Mouse (Mus musculus): ENCODE data around the gene Rhof. TPM values are rescaled to one million over a fixed set of nuclear protein-coding genes. Genes with fewer than 3 reads are reported as not detected.

Rhof gene
- total RNA-seq, 1 experiment: 2.5 TPM

DNA sequence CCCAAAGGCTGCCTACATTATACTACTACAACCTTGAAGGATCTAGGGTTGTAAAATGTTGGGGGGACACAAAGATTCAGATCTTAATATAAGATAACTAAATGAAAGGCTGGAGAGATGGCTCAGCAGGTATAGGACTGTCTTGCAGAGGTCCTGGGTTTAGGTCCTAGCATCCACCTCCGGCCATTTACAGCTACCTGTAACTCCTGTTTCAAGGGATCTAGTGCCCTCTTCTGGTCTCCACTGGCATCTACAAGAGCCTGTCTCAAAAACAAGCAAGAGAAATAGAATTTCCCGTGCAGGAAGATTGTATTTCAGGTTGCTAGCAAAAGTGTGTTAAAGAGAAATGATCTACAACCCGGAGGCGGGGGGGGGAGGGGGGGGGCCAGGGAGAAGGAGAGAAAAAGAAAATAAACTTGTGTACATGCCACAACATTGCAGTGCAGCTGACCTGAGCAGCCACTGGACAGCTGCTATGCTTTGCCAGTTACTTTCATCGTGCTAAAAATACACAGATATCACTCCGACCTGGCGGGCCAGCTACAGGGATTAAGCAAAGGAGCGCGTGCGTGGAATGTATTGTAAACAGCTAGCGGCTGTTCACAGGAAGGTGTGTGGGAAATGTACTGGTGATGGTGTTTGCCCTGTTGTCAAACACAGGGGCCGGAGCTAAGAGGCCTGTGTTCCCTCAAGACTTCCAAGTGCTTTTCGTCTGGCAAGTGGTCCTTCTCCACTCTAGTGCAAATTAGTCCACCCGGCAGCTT, 72.6 kb downstream of the Rhof start:
- H3K27ac ChIP-seq (ENCODE audit: insufficient read depth, low read depth, low read length, poor library complexity, severe bottlenecking): no peak overlapping the region
- H3K9me3 ChIP-seq (ENCODE audit: control insufficient read depth, insufficient read depth, low read depth, low read length): no peaks in the 10 kb centered on the region
- no peaks in the 10 kb centered on the region for H3K36me3 ChIP-seq (ENCODE audit: control insufficient read depth, insufficient read depth, low read length, poor library complexity, severe bottlenecking)
- H3K4me1 ChIP-seq (ENCODE audit: control insufficient read depth in 2 of 2, insufficient read depth in 2 of 2, low read length in 2 of 2, poor library complexity in 1 of 2): peaks cover 0 to 4% of the 10 kb centered on the region in 2 experiments; a peak in 1 of 4 replicates
- no peak for DNase-seq (ENCODE audit: low read depth, low spot score)
- peak overlapping the region; percentile 65; the same call in 1 of the 2 replicates for H3K9ac ChIP-seq (ENCODE audit: insufficient read depth, low read depth, low read length, poor library complexity, severe bottlenecking)
- no peak overlapping the region for H3K4me3 ChIP-seq (ENCODE audit: insufficient read depth in 1 of 2, low read depth in 1 of 2, low read length in 2 of 2, poor library complexity in 1 of 2, severe bottlenecking in 1 of 2)
- in situ Hi-C loops (cut with MboI; ENCODE audit: low sequenced_read_pairs in 2 of 2, unreplicated experiment in 2 of 2): loop anchor here in 1 of 2 experiments (10.0 kb wide), 1 partner anchor 115 kb away; no protein-coding TSS in a partner anchor
- TF ChIP-seq ZNF384 (IDR thresholded peaks at IDR 0.05; ENCODE audit: low read depth, low read length) (0 out of 2 replicates have a peak, but pooled peaks have one; percentile 25), CHD2 (IDR thresholded peaks at IDR 0.05; ENCODE audit: low read depth, low read length) (no peak), ZC3H11A (IDR thresholded peaks at IDR 0.05; ENCODE audit: borderline replicate concordance, low read depth, low read length) (peak; percentile 68; the same call in 1 of the 2 replicates)

DNA sequence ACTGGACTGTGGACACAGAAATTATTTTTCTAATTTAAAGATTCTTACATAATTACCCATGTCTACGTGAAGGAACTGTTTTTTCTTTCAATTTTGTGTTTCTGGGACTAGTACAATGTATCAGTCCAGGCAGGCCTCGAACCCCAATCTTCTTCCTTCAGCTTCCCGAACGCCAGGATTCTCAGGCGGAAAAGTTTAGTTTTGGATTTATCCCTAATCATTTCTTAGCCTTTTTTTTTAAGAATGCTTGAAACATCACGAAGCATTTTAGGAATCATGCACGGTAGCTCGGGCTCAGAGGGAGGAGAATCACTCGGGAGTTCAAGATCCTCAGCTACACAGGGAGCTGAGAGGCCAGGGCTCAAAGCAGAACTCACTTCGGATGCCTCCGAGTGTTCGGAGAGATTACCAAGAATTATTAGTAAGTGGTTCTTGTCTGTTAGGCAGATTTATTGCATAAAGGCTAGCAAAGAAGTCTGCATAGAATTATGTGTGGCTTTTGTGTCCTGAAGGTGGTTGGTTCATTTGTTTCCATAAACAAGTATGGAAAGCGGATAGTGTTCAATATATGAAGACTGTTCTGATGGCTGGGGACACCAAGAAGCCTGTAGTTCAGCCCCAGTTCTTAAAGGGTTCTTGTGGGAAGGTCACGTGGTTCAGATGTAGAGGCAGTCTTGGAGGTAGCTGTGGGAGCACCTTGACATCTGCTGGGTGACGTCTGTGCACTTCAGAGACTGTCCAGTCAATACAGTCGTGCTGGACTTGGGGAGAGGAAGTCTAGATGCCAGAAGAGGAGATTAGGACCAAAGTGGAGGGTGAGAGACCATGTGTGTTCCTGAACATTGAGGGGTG, 74.0 kb downstream of the Rhof start:
- in situ Hi-C loops (cut with MboI; ENCODE audit: low sequenced_read_pairs in 2 of 2, unreplicated experiment in 2 of 2): no loop called here
- TF ChIP-seq MAFK (IDR thresholded peaks at IDR 0.05; ENCODE audit: insufficient read depth, low read depth, low read length): no peak
- no peak for TF ChIP-seq ZC3H11A (IDR thresholded peaks at IDR 0.05; ENCODE audit: borderline replicate concordance, low read depth, low read length)
- no peak for TF ChIP-seq CHD2 (IDR thresholded peaks at IDR 0.05; ENCODE audit: low read depth, low read length)
- TF ChIP-seq HCFC1 (IDR thresholded peaks at IDR 0.05; ENCODE audit: borderline replicate concordance, insufficient read depth, low read length): no peak
- no peak for TF ChIP-seq ZNF384 (IDR thresholded peaks at IDR 0.05; ENCODE audit: low read depth, low read length)
- Histone ChIP-seq H3K9me3 (ENCODE audit: control insufficient read depth, insufficient read depth, low read depth, low read length) (no peaks in the 10 kb centered on the region), H3K4me1 (ENCODE audit: control insufficient read depth in 2 of 2, insufficient read depth in 2 of 2, low read length in 2 of 2, poor library complexity in 1 of 2) (peaks cover 0 to 4% of the 10 kb centered on the region in 2 experiments; a peak in 1 of 4 replicates), H3K27ac (ENCODE audit: insufficient read depth, low read depth, low read length, poor library complexity, severe bottlenecking) (no peak overlapping the region; the same call in 1 of the 2 replicates), H3K36me3 (ENCODE audit: control insufficient read depth, insufficient read depth, low read length, poor library complexity, severe bottlenecking) (no peaks in the 10 kb centered on the region), H3K4me3 (ENCODE audit: insufficient read depth in 1 of 2, low read depth in 1 of 2, low read length in 2 of 2, poor library complexity in 1 of 2, severe bottlenecking in 1 of 2) (peak overlapping the region; percentile 52 to 60), H3K9ac (ENCODE audit: insufficient read depth, low read depth, low read length, poor library complexity, severe bottlenecking) (peak overlapping the region; percentile 81)
- no peak for DNase-seq (ENCODE audit: low read depth, low spot score)

DNA sequence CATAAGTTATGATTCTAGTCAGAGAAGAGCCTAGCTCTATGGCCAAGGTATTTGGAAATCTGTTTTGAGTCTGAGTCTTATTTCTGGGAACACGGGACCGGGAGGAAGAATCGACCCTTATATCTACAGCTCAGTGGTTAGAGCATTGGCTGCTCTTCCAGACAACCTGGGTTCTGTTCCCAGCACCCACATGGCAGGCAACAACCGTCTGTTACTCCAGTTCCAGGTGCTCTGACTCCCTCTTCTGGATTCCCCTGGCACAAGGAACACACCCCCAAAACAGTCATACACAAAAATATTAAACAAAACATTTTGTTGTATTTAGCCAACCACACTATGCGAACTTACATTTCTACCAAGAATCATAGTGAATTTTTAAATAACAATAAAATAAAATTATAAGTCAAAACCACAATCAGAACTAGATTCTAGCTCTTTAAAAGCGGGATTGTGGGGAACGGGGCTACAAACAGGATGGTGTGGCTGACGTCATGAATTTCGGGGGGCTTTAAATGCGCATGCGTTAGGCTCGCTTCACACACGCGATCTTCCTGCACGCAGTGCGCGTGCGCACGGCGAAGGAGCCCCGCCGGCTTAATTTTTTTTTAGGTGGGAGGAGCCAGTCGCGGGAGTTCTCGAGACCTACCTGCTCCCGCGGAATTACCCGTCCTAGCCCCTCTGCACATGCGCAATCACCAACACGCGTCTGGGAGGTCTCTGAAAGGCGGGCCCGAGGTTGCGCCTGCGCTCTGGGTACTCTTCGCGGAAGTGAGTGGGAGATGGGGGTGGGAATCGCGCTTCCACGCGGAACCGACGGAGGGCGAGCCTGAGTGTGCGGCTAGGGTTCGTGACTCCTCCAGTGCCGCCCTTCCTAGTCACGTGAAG, 74.9 kb downstream of the Rhof start:
- H3K9ac ChIP-seq (ENCODE audit: insufficient read depth, low read depth, low read length, poor library complexity, severe bottlenecking): peak overlapping the region; percentile 81
- peak; percentile 100 for DNase-seq (ENCODE audit: low read depth, low spot score)
- peaks cover 0 to 4% of the 10 kb centered on the region in 2 experiments; a peak in 1 of 4 replicates for H3K4me1 ChIP-seq (ENCODE audit: control insufficient read depth in 2 of 2, insufficient read depth in 2 of 2, low read length in 2 of 2, poor library complexity in 1 of 2)
- H3K4me3 ChIP-seq (ENCODE audit: insufficient read depth in 1 of 2, low read depth in 1 of 2, low read length in 2 of 2, poor library complexity in 1 of 2, severe bottlenecking in 1 of 2): peak overlapping the region; percentile 52 to 60
- TF ChIP-seq ZC3H11A (IDR thresholded peaks at IDR 0.05; ENCODE audit: borderline replicate concordance, low read depth, low read length) (no peak), CHD2 (IDR thresholded peaks at IDR 0.05; ENCODE audit: low read depth, low read length) (peak; percentile 87), ZNF384 (IDR thresholded peaks at IDR 0.05; ENCODE audit: low read depth, low read length) (peak; percentile 98), MAFK (IDR thresholded peaks at IDR 0.05; ENCODE audit: insufficient read depth, low read depth, low read length) (0 out of 2 replicates have a peak, but pooled peaks have one; percentile 17), HCFC1 (IDR thresholded peaks at IDR 0.05; ENCODE audit: borderline replicate concordance, insufficient read depth, low read length) (peak; percentile 33; the same call in 1 of the 2 replicates)
- no peaks in the 10 kb centered on the region for H3K36me3 ChIP-seq (ENCODE audit: control insufficient read depth, insufficient read depth, low read length, poor library complexity, severe bottlenecking)
- no peaks in the 10 kb centered on the region for H3K9me3 ChIP-seq (ENCODE audit: control insufficient read depth, insufficient read depth, low read depth, low read length)
- H3K27ac ChIP-seq (ENCODE audit: insufficient read depth, low read depth, low read length, poor library complexity, severe bottlenecking): no peak overlapping the region; the same call in 1 of the 2 replicates
- in situ Hi-C loops (cut with MboI; ENCODE audit: low sequenced_read_pairs in 2 of 2, unreplicated experiment in 2 of 2): no loop called here

Other genes starting within 250 kb of the Rhof start
- gene Kdm2b, start 142.9 kb downstream of the Rhof start, total RNA-seq (2012; rRNA removed): 66.1 and 68.6 TPM in 2 replicates
- gene Orai1, start 117.6 kb downstream of the Rhof start, total RNA-seq (2012; rRNA removed): 20.0 and 33.4 TPM in 2 replicates
- 0.62 and 0.63 TPM in 2 replicates for gene Morn3, start 85.7 kb downstream of the Rhof start, total RNA-seq (2012; rRNA removed)
- 21.9 and 29.4 TPM in 2 replicates for gene Tmem120b, start 64.3 kb downstream of the Rhof start, total RNA-seq (2012; rRNA removed)
- 7.6 and 9.8 TPM in 2 replicates for gene Setd1b, start 9.5 kb upstream of the Rhof start, total RNA-seq (2012; rRNA removed)
- 22.9 and 27.0 TPM in 2 replicates for gene Psmd9, start 36.7 kb upstream of the Rhof start, total RNA-seq (2012; rRNA removed)
- not detected in 2 replicates for gene Hpd, start 50.0 kb upstream of the Rhof start, total RNA-seq (2012; rRNA removed)
- 0.36 and 0.42 TPM in 2 replicates for gene Wdr66, start 119.4 kb upstream of the Rhof start, total RNA-seq (2012; rRNA removed)
- 8.0 and 13.7 TPM in 2 replicates for gene Bcl7a, start 211.1 kb upstream of the Rhof start, total RNA-seq (2012; rRNA removed)